Mouse (Mus musculus): ENCODE data around the gene Mmp14. TPM values are rescaled to one million over a fixed set of nuclear protein-coding genes. Genes with fewer than 3 reads are reported as not detected.

Gene Mmp14
- polyA plus RNA-seq, 1 experiment from 2014 or later: 120 TPM

GRCm38 (mm10) chr14:54462146-54462545, 30.7 kb downstream of the Mmp14 start:
- 66% methylated on average over 4 of the region's 4 CpGs for WGBS

GRCm38 (mm10) chr14:54463108-54463958, 31.9 kb downstream of the Mmp14 start:
- Histone ChIP-seq H3K36me3 (ENCODE audit: control insufficient read depth, insufficient read depth, low read length) (no peaks in the 10 kb centered on the region; the same call in 1 of the 2 replicates), H3K4me2 (ENCODE audit: low read depth, low read length) (peak overlapping the region; percentile 58), H3K4me3 (replicated peaks; ENCODE audit: low read length) (peak overlapping the region; percentile 80), H3K27ac (ENCODE audit: low read length) (peak overlapping the region; percentile 71), H3K9ac (ENCODE audit: low read length) (peak overlapping the region; percentile 87), H3K27me3 (ENCODE audit: control insufficient read depth, insufficient read depth, low read length) (no peaks in the 10 kb centered on the region), H3K9me3 (replicated peaks; ENCODE audit: control insufficient read depth, low read length) (no peaks in the 10 kb centered on the region), H3K4me1 (ENCODE audit: control insufficient read depth, insufficient read depth, low read length) (0 out of 2 replicates have a peak, but pooled peaks cover 8% of the 10 kb centered on the region)
- ATAC-seq (ENCODE audit: insufficient read depth, low FRiP score): peak; percentile 12; the same call in 1 of the 2 replicates
- 11% methylated on average over 12 of the region's 12 CpGs for WGBS

More at GRCm38 (mm10) chr14:54462146-54462545, 30.7 kb downstream of the Mmp14 start:
- H3K27me3 ChIP-seq (ENCODE audit: control insufficient read depth, insufficient read depth, low read length): no peaks in the 10 kb centered on the region
- H3K9ac ChIP-seq (ENCODE audit: low read length): no peak overlapping the region
- no peak overlapping the region for H3K4me3 ChIP-seq (replicated peaks; ENCODE audit: low read length)
- no peaks in the 10 kb centered on the region for H3K9me3 ChIP-seq (replicated peaks; ENCODE audit: control insufficient read depth, low read length)
- H3K36me3 ChIP-seq (ENCODE audit: control insufficient read depth, insufficient read depth, low read length): no peaks in the 10 kb centered on the region
- H3K4me1 ChIP-seq (ENCODE audit: control insufficient read depth, insufficient read depth, low read length): 0 out of 2 replicates have a peak, but pooled peaks cover 8% of the 10 kb centered on the region
- no peak overlapping the region for H3K4me2 ChIP-seq (ENCODE audit: low read depth, low read length)
- no peak for ATAC-seq (ENCODE audit: insufficient read depth, low FRiP score)
- no peak overlapping the region for H3K27ac ChIP-seq (ENCODE audit: low read length)

- H3K27me3 ChIP-seq (ENCODE audit: control insufficient read depth, insufficient read depth, low read length): no peaks in the 10 kb centered on the region
- WGBS: under 1% methylated on average over 35 of the region's 35 CpGs
- peak within 1 kb of the TSS; percentile 85 for H3K27ac ChIP-seq (ENCODE audit: low read length)
- H3K36me3 ChIP-seq (ENCODE audit: control insufficient read depth, insufficient read depth, low read length): peaks cover 4% of the 10 kb centered on the region
- peak; percentile 91 for ATAC-seq (ENCODE audit: insufficient read depth, low FRiP score)
- peak within 1 kb of the TSS; percentile 80 for H3K4me3 ChIP-seq (replicated peaks; ENCODE audit: low read length)
- peak within 1 kb of the TSS; percentile 58 for H3K4me2 ChIP-seq (ENCODE audit: low read depth, low read length)
- H3K9me3 ChIP-seq (replicated peaks; ENCODE audit: control insufficient read depth, low read length): no peaks in the 10 kb centered on the region
- H3K9ac ChIP-seq (ENCODE audit: low read length): peak within 1 kb of the TSS; percentile 87
- H3K4me1 ChIP-seq (ENCODE audit: control insufficient read depth, insufficient read depth, low read length): 0 out of 2 replicates have a peak, but pooled peaks cover 8% of the 10 kb centered on the region
These were observed 32.5 kb downstream of the Mmp14 start, which contains the start of gene Lrp10 for GRCm38 (mm10) chr14:54463959-54464292. TSS of gene Lrp10 (plus strand) at chr14:54464137.

GRCm38 (mm10) chr14:54464293-54465005, 33.0 kb downstream of the Mmp14 start:
- peak; percentile 77 for ATAC-seq (ENCODE audit: insufficient read depth, low FRiP score)
- peak overlapping the region; percentile 85 for H3K27ac ChIP-seq (ENCODE audit: low read length)
- H3K9me3 ChIP-seq (replicated peaks; ENCODE audit: control insufficient read depth, low read length): no peaks in the 10 kb centered on the region
- peak overlapping the region; percentile 80 for H3K4me3 ChIP-seq (replicated peaks; ENCODE audit: low read length)
- no peaks in the 10 kb centered on the region for H3K27me3 ChIP-seq (ENCODE audit: control insufficient read depth, insufficient read depth, low read length)
- H3K4me2 ChIP-seq (ENCODE audit: low read depth, low read length): peak overlapping the region; percentile 58
- under 1% methylated on average over 57 of the region's 57 CpGs for WGBS
- H3K4me1 ChIP-seq (ENCODE audit: control insufficient read depth, insufficient read depth, low read length): 0 out of 2 replicates have a peak, but pooled peaks cover 8% of the 10 kb centered on the region
- peaks cover 5% of the 10 kb centered on the region for H3K36me3 ChIP-seq (ENCODE audit: control insufficient read depth, insufficient read depth, low read length)
- H3K9ac ChIP-seq (ENCODE audit: low read length): peak overlapping the region; percentile 87

DNA sequence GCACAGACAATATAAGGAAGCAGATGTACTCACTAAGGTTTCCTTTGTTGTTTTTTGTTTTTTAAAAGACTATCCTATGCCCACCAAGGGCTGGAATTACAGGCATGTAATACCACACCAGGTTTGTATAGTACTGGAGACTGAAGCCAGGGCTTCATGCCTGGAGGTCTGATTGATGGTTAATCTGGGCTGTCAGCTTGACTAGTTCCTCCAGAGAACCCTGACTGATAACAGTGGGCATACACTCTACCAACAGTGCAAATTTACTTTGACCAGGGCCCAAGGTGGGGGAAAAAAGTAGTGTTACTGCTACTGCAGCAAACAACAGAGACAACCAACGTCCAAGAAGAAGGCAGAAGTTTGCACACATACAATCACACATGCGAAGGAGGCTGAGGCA, 40.1 kb downstream of the Mmp14 start:
- Histone ChIP-seq H3K9ac (ENCODE audit: low read length) (no peak overlapping the region), H3K4me3 (replicated peaks; ENCODE audit: low read length) (no peak overlapping the region)

GRCm38 (mm10) chr14:54472671-54473070, 41.3 kb downstream of the Mmp14 start:
- ATAC-seq (ENCODE audit: insufficient read depth, low FRiP score): no peak
- H3K27ac ChIP-seq (ENCODE audit: low read length): no peak overlapping the region
- H3K4me2 ChIP-seq (ENCODE audit: low read depth, low read length): no peak overlapping the region
- no peak overlapping the region for H3K4me3 ChIP-seq (replicated peaks; ENCODE audit: low read length)
- 55% methylated on average over 5 of the region's 5 CpGs for WGBS
- H3K9ac ChIP-seq (ENCODE audit: low read length): no peak overlapping the region
- no peaks in the 10 kb centered on the region; the same call in 1 of the 2 replicates for H3K27me3 ChIP-seq (ENCODE audit: control insufficient read depth, insufficient read depth, low read length)
- H3K36me3 ChIP-seq (ENCODE audit: control insufficient read depth, insufficient read depth, low read length): peaks cover 9% of the 10 kb centered on the region
- peaks cover 11% of the 10 kb centered on the region for H3K4me1 ChIP-seq (ENCODE audit: control insufficient read depth, insufficient read depth, low read length)
- 0 out of 2 replicates have a peak, but pooled peaks cover 4% of the 10 kb centered on the region for H3K9me3 ChIP-seq (replicated peaks; ENCODE audit: control insufficient read depth, low read length)

More for the DNA sequence above, 40.1 kb downstream of the Mmp14 start:
- ATAC-seq (ENCODE audit: insufficient read depth, low FRiP score): no peak
- Histone ChIP-seq H3K4me1 (ENCODE audit: control insufficient read depth, insufficient read depth, low read length) (peaks cover 10% of the 10 kb centered on the region), H3K4me2 (ENCODE audit: low read depth, low read length) (no peak overlapping the region), H3K9me3 (replicated peaks; ENCODE audit: control insufficient read depth, low read length) (0 out of 2 replicates have a peak, but pooled peaks cover 4% of the 10 kb centered on the region), H3K27me3 (ENCODE audit: control insufficient read depth, insufficient read depth, low read length) (no peaks in the 10 kb centered on the region; the same call in 1 of the 2 replicates), H3K36me3 (ENCODE audit: control insufficient read depth, insufficient read depth, low read length) (peaks cover 9% of the 10 kb centered on the region), H3K27ac (ENCODE audit: low read length) (no peak overlapping the region)
- 86% methylated on average over 2 of the region's 2 CpGs for WGBS

DNA sequence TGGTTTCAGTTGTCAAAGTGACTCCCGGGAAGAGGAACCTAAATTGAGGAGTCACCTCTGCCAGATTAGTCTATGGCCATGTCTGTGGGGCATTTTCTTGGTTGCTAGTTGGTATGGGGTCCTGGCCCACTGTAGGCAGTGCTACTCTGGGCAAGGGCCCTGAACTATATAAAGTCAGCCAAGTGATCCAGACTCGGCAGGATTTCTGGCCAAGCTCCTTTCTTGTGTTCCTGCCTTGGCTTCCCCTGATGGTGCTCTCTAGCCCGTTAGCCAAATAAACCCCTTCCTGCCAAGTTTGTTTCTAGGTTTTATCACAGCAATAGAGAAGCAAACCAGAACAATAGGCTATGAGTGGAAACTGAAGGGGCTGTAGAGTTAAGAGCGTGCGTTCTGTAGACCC, 43.3 kb downstream of the Mmp14 start:
- 0 out of 2 replicates have a peak, but pooled peaks cover under 1% of the 10 kb centered on the region for H3K36me3 ChIP-seq (ENCODE audit: control insufficient read depth, insufficient read depth, low read length)
- H3K9me3 ChIP-seq (replicated peaks; ENCODE audit: control insufficient read depth, low read length): 0 out of 2 replicates have a peak, but pooled peaks cover 4% of the 10 kb centered on the region
- ATAC-seq (ENCODE audit: insufficient read depth, low FRiP score): no peak
- H3K27me3 ChIP-seq (ENCODE audit: control insufficient read depth, insufficient read depth, low read length): peaks cover 12% of the 10 kb centered on the region; the same call in 1 of the 2 replicates
- no peak overlapping the region for H3K4me3 ChIP-seq (replicated peaks; ENCODE audit: low read length)
- H3K9ac ChIP-seq (ENCODE audit: low read length): no peak overlapping the region
- WGBS: 83% methylated on average over 5 of the region's 5 CpGs
- no peak overlapping the region for H3K4me2 ChIP-seq (ENCODE audit: low read depth, low read length)
- no peak overlapping the region for H3K27ac ChIP-seq (ENCODE audit: low read length)
- H3K4me1 ChIP-seq (ENCODE audit: control insufficient read depth, insufficient read depth, low read length): peaks cover 11% of the 10 kb centered on the region

GRCm38 (mm10) chr14:54475941-54476844, 44.8 kb downstream of the Mmp14 start, which contains the start of gene Rem2:
TSS of gene Rem2 (plus strand) at chr14:54476100.
- peak; percentile 75 for ATAC-seq (ENCODE audit: insufficient read depth, low FRiP score)
- H3K27ac ChIP-seq (ENCODE audit: low read length): no peak within 1 kb of the TSS
- H3K36me3 ChIP-seq (ENCODE audit: control insufficient read depth, insufficient read depth, low read length): no peaks in the 10 kb centered on the region
- H3K9ac ChIP-seq (ENCODE audit: low read length): peak within 1 kb of the TSS; percentile 65
- peaks cover 15% of the 10 kb centered on the region; the same call in 1 of the 2 replicates for H3K27me3 ChIP-seq (ENCODE audit: control insufficient read depth, insufficient read depth, low read length)
- H3K4me1 ChIP-seq (ENCODE audit: control insufficient read depth, insufficient read depth, low read length): peaks cover 11% of the 10 kb centered on the region
- peak within 1 kb of the TSS; percentile 84 for H3K4me2 ChIP-seq (ENCODE audit: low read depth, low read length)
- H3K4me3 ChIP-seq (replicated peaks; ENCODE audit: low read length): peak within 1 kb of the TSS; percentile 45
- 0 out of 2 replicates have a peak, but pooled peaks cover 4% of the 10 kb centered on the region for H3K9me3 ChIP-seq (replicated peaks; ENCODE audit: control insufficient read depth, low read length)
- WGBS: 2% methylated on average over 23 of the region's 23 CpGs
